Mouse (Mus musculus): ENCODE data around the gene Cd59a. TPM values are rescaled to one million over a fixed set of nuclear protein-coding genes. Genes with fewer than 3 reads are reported as not detected.
"Not testable (repeated sequence)": the region's sequence is repeated elsewhere in the genome, so short reads cannot be mapped to it uniquely, and the experiment has no call there.

The Cd59a gene
- 1 to 10 TPM; 3.6 to 4.3 TPM for total RNA-seq (2021)

GRCm38 (mm10) chr2:104095741-104096213, at the start of gene Cd59a:
Cd59a (plus strand) TSS chr2:104095801.
- intact Hi-C loops (cut with DNase I): loop anchor here (1.0 kb wide), 1 partner anchor 27 kb away; the partner anchor contains the start of gene Gm10799
- DNase-seq (ENCODE audit: low spot score in 2 of 2): peak; percentile 12 to 34

GRCm38 (mm10) chr2:104058381-104058780, 37.2 kb upstream of the Cd59a start:
- intact Hi-C loops (cut with DNase I): loop anchor here (10.0 kb wide), 1 partner anchor 376 kb away; no protein-coding TSS in a partner anchor
- DNase-seq (ENCODE audit: low spot score in 2 of 2): no peak

GRCm38 (mm10) chr2:104058954-104059353, 36.6 kb upstream of the Cd59a start:
- no peak for DNase-seq (ENCODE audit: low spot score in 2 of 2)
- intact Hi-C loops (cut with DNase I): loop anchor here (10.0 kb wide), 1 partner anchor 376 kb away; no protein-coding TSS in a partner anchor

GRCm38 (mm10) chr2:104059786-104060185, 35.8 kb upstream of the Cd59a start:
- peak in 1 of 2 experiments; percentile 70 for DNase-seq (ENCODE audit: low spot score in 2 of 2)
- intact Hi-C loops (cut with DNase I): loop anchor here (10.0 kb wide), 1 partner anchor 375 kb away; no protein-coding TSS in a partner anchor

GRCm38 (mm10) chr2:104060996-104061395, 34.6 kb upstream of the Cd59a start:
- intact Hi-C loops (cut with DNase I): no loop called here
- no peak for DNase-seq (ENCODE audit: low spot score in 2 of 2)

GRCm38 (mm10) chr2:104062665-104063064, 32.9 kb upstream of the Cd59a start:
- peak in 1 of 2 experiments; percentile 23 for DNase-seq (ENCODE audit: low spot score in 2 of 2)
- intact Hi-C loops (cut with DNase I): no loop called here

- intact Hi-C loops (cut with DNase I): no loop called here
- no peak for DNase-seq (ENCODE audit: low spot score in 2 of 2)
Observed at GRCm38 (mm10) chr2:104064152-104064551, 31.4 kb upstream of the Cd59a start.

GRCm38 (mm10) chr2:104065526-104065925, 30.1 kb upstream of the Cd59a start, which contains the start of gene Gm10912:
Gm10912 (plus strand) TSS chr2:104065826.
- intact Hi-C loops (cut with DNase I); DNase-seq (ENCODE audit: low spot score in 2 of 2): not testable (repeated sequence)

- DNase-seq (ENCODE audit: low spot score in 2 of 2): not testable (repeated sequence)
- intact Hi-C loops (cut with DNase I): loop anchor here (1.0 kb wide), 1 partner anchor 27 kb away; the partner anchor contains the start of gene Cd59a
Observed at GRCm38 (mm10) chr2:104068450-104068849, 27.2 kb upstream of the Cd59a start, which contains the start of gene Gm10799. Gm10799 (minus strand) TSS chr2:104068550.

GRCm38 (mm10) chr2:104069704-104070185, 25.9 kb upstream of the Cd59a start, which contains the start of gene Cd59b:
Cd59b (plus strand) TSS chr2:104069849.
- intact Hi-C loops (cut with DNase I): no loop called here
- no peak for DNase-seq (ENCODE audit: low spot score in 2 of 2)

- DNase-seq (ENCODE audit: low spot score in 2 of 2); intact Hi-C loops (cut with DNase I): not testable (repeated sequence)
Observed at GRCm38 (mm10) chr2:104078285-104078684, 17.3 kb upstream of the Cd59a start.

- DNase-seq (ENCODE audit: low spot score in 2 of 2); intact Hi-C loops (cut with DNase I): not testable (repeated sequence)
Observed at GRCm38 (mm10) chr2:104081436-104082050, 14.1 kb upstream of the Cd59a start.

GRCm38 (mm10) chr2:104082474-104082873, 13.1 kb upstream of the Cd59a start:
- no peak for DNase-seq (ENCODE audit: low spot score in 2 of 2)
- intact Hi-C loops (cut with DNase I): no loop called here

GRCm38 (mm10) chr2:104084027-104084426, 11.6 kb upstream of the Cd59a start:
- DNase-seq (ENCODE audit: low spot score in 2 of 2); intact Hi-C loops (cut with DNase I): not testable (repeated sequence)

GRCm38 (mm10) chr2:104087562-104087961, 8.0 kb upstream of the Cd59a start:
- intact Hi-C loops (cut with DNase I); DNase-seq (ENCODE audit: low spot score in 2 of 2): not testable (repeated sequence)

- no peak for DNase-seq (ENCODE audit: low spot score in 2 of 2)
- intact Hi-C loops (cut with DNase I): no loop called here
Observed at GRCm38 (mm10) chr2:104093305-104093704, 2.3 kb upstream of the Cd59a start.

- intact Hi-C loops (cut with DNase I): no loop called here
- DNase-seq (ENCODE audit: low spot score in 2 of 2): no peak
Observed at GRCm38 (mm10) chr2:104096256-104096655, 655 bp downstream of the Cd59a start.

- intact Hi-C loops (cut with DNase I); DNase-seq (ENCODE audit: low spot score in 2 of 2): not testable (repeated sequence)
Observed at GRCm38 (mm10) chr2:104096796-104097195, 1.2 kb downstream of the Cd59a start.

- DNase-seq (ENCODE audit: low spot score in 2 of 2); intact Hi-C loops (cut with DNase I): not testable (repeated sequence)
Observed at GRCm38 (mm10) chr2:104097396-104097795, 1.8 kb downstream of the Cd59a start.

- no peak for DNase-seq (ENCODE audit: low spot score in 2 of 2)
- intact Hi-C loops (cut with DNase I): no loop called here
Observed at GRCm38 (mm10) chr2:104098529-104099230, 3.1 kb downstream of the Cd59a start.

Measured in left cerebral cortex, postnatal 25 days (tissue).